Mouse (Mus musculus) MEL (cell line): ENCODE data around the gene En2. TPM values are rescaled to one million over a fixed set of nuclear protein-coding genes. Genes with fewer than 3 reads are reported as not detected.

Experiments used
- DNase-seq: peaks from one replicate; pipeline ENCODE4 v3.0.0; 2011; ENCODE audit warnings: low read depth, low spot score
- H3K27ac ChIP-seq: 2 replicates; pipeline ENCODE4 v1.5.1; 2012; ENCODE audit warnings: low read depth, mild to moderate bottlenecking, control low read depth, low read length, moderate library complexity; ENCODE audit not compliant: control insufficient read depth
- H3K27me3 ChIP-seq, 2 experiments: fragments of 150-350 bp in 1 of 2; sonication (generic) in 1 of 2; 2 replicates each; pipeline ENCODE4 v1.6.1; 2012; ENCODE audit warnings: low read length in 2 of 2, mild to moderate bottlenecking in 2 of 2, improper control_type of control experiment in 1 of 2, moderate library complexity in 1 of 2; ENCODE audit not compliant: insufficient read depth in 2 of 2, control insufficient read depth in 1 of 2
- H3K36me3 ChIP-seq, 2 experiments: 2 replicates each; pipeline ENCODE4 v1.6.1; 2012 to 2014; ENCODE audit warnings: low read length in 2 of 2, improper control_type of control experiment in 1 of 2, inconsistent platforms in 1 of 2, mild to moderate bottlenecking in 1 of 2; ENCODE audit not compliant: insufficient read depth in 2 of 2, control insufficient read depth in 1 of 2
- H3K4me1 ChIP-seq, 2 experiments: fragments of 150-350 bp in 1 of 2; sonication (generic) in 1 of 2; 2 replicates each; pipeline ENCODE4 v1.6.1; 2012; ENCODE audit warnings: low read length in 2 of 2, improper control_type of control experiment in 1 of 2, mild to moderate bottlenecking in 1 of 2; ENCODE audit not compliant: insufficient read depth in 2 of 2, control insufficient read depth in 1 of 2
- H3K4me3 ChIP-seq, 2 experiments: fragments of 150-350 bp in 1 of 2; sonication (generic) in 1 of 2; 2 replicates each; pipeline ENCODE4 v1.5.1; 2012; ENCODE audit warnings: low read depth in 2 of 2, low read length in 2 of 2, mild to moderate bottlenecking in 2 of 2, moderate library complexity in 2 of 2, control low read depth in 1 of 2, improper control_type of control experiment in 1 of 2; ENCODE audit not compliant: control insufficient read depth in 1 of 2, insufficient read depth in 1 of 2
- H3K79me2 ChIP-seq: 2 replicates; pipeline ENCODE4 v1.6.1; 2012; ENCODE audit warnings: mild to moderate bottlenecking, low read length, moderate library complexity; ENCODE audit not compliant: control insufficient read depth, poor library complexity, insufficient read depth
- H3K9ac ChIP-seq: 2 replicates; pipeline ENCODE4 v1.6.1; 2012; ENCODE audit warnings: low read depth, mild to moderate bottlenecking, control low read depth, low read length, moderate library complexity; ENCODE audit not compliant: control insufficient read depth, poor library complexity, severe bottlenecking
- H3K9me3 ChIP-seq: fragments of 150-350 bp; sonication (generic); replicated peaks from 2 replicates; pipeline ENCODE4 v1.6.1; 2012; ENCODE audit warnings: mild to moderate bottlenecking, low read length, improper control_type of control experiment, moderate library complexity; ENCODE audit not compliant: insufficient read depth
- BHLHE40 ChIP-seq: IDR thresholded peaks from 2 replicates; pipeline ENCODE4 v1.6.1; 2012; ENCODE audit warnings: low read depth, mild to moderate bottlenecking, inconsistent platforms, low read length, improper control_type of control experiment, borderline replicate concordance
- E2F4 ChIP-seq: IDR thresholded peaks from 2 replicates; pipeline ENCODE4 v1.6.1; 2011; ENCODE audit warnings: low read depth, low read length, improper control_type of control experiment, borderline replicate concordance
- ELF1 ChIP-seq: IDR thresholded peaks from 2 replicates; pipeline ENCODE4 v1.6.1; 2014; ENCODE audit warnings: low read depth, mild to moderate bottlenecking, inconsistent platforms, low read length, improper control_type of control experiment, moderate library complexity
- EP300 ChIP-seq, 2 experiments: IDR thresholded peaks; 2 replicates each; pipeline ENCODE4 v1.6.1; 2011; ENCODE audit warnings: improper control_type of control experiment in 2 of 2, low read length in 2 of 2, low read depth in 1 of 2, mild to moderate bottlenecking in 1 of 2
- ETS1 ChIP-seq: IDR thresholded peaks from 2 replicates; pipeline ENCODE4 v1.6.1; 2012; ENCODE audit warnings: low read depth, mild to moderate bottlenecking, inconsistent platforms, low read length, improper control_type of control experiment, moderate library complexity
- GABPA ChIP-seq: IDR thresholded peaks from 2 replicates; pipeline ENCODE4 v1.6.1; 2012; ENCODE audit warnings: low read depth, mild to moderate bottlenecking, inconsistent platforms, low read length, improper control_type of control experiment, moderate library complexity
- HCFC1 ChIP-seq: IDR thresholded peaks from 2 replicates; pipeline ENCODE4 v1.6.1; 2012; ENCODE audit warnings: low read depth, mild to moderate bottlenecking, inconsistent platforms, low read length, improper control_type of control experiment, moderate library complexity
- KAT2A ChIP-seq: conservative IDR thresholded peaks from 2 replicates; pipeline ENCODE4 v1.6.1; 2012; ENCODE audit warnings: low read depth, low read length, improper control_type of control experiment, inconsistent platforms
- MAX ChIP-seq: IDR thresholded peaks from 2 replicates; pipeline ENCODE4 v1.6.1; 2011; ENCODE audit warnings: low read length, improper control_type of control experiment
- MEF2A ChIP-seq: IDR thresholded peaks from 2 replicates; pipeline ENCODE4 v1.6.1; 2014; ENCODE audit warnings: low read depth, mild to moderate bottlenecking, inconsistent platforms, low read length, improper control_type of control experiment; ENCODE audit not compliant: poor library complexity, insufficient replicate concordance, severe bottlenecking; ENCODE audit errors: extremely low read depth
- MYB ChIP-seq: IDR thresholded peaks from 2 replicates; pipeline ENCODE4 v1.6.1; 2011; ENCODE audit warnings: mild to moderate bottlenecking, low read depth, low read length, improper control_type of control experiment
- NRF1 ChIP-seq: IDR thresholded peaks from 2 replicates; pipeline ENCODE4 v1.6.1; 2014; ENCODE audit warnings: low read depth, mild to moderate bottlenecking, inconsistent platforms, low read length, improper control_type of control experiment, moderate library complexity; ENCODE audit not compliant: poor library complexity, insufficient read depth, severe bottlenecking
- POLR2AphosphoS5 ChIP-seq: IDR thresholded peaks from 2 replicates; pipeline ENCODE4 v1.6.1; 2012; ENCODE audit warnings: low read depth, borderline replicate concordance, mild to moderate bottlenecking, inconsistent platforms, low read length, moderate library complexity, mixed read lengths
- RAD21 ChIP-seq: IDR thresholded peaks from 2 replicates; pipeline ENCODE4 v1.6.1; 2011; ENCODE audit warnings: mild to moderate bottlenecking, low read depth, low read length, improper control_type of control experiment
- RCOR1 ChIP-seq: IDR thresholded peaks from 2 replicates; pipeline ENCODE4 v1.6.1; 2012; ENCODE audit warnings: low read depth, mild to moderate bottlenecking, inconsistent platforms, low read length, improper control_type of control experiment
- SMC3 ChIP-seq: IDR thresholded peaks from 2 replicates; pipeline ENCODE4 v1.6.1; 2011; ENCODE audit warnings: low read depth, low read length, improper control_type of control experiment
- TAL1 ChIP-seq: IDR thresholded peaks from 2 replicates; pipeline ENCODE4 v1.6.1; 2012; ENCODE audit warnings: mild to moderate bottlenecking, inconsistent platforms, low read length, moderate library complexity, mixed read lengths
- USF1 ChIP-seq: IDR thresholded peaks from 2 replicates; pipeline ENCODE4 v1.6.1; 2014; ENCODE audit warnings: low read depth, mild to moderate bottlenecking, inconsistent platforms, low read length, improper control_type of control experiment, moderate library complexity
- USF2 ChIP-seq, 2 experiments: IDR thresholded peaks; 2 replicates each; pipeline ENCODE4 v1.6.1; 2011 to 2012; ENCODE audit warnings: improper control_type of control experiment in 2 of 2, low read length in 2 of 2, borderline replicate concordance in 1 of 2, inconsistent platforms in 1 of 2, low read depth in 1 of 2, mild to moderate bottlenecking in 1 of 2; ENCODE audit not compliant: insufficient read depth in 1 of 2
- ZMIZ1 ChIP-seq: IDR thresholded peaks from 2 replicates; pipeline ENCODE4 v1.6.1; 2012; ENCODE audit warnings: low read depth, mild to moderate bottlenecking, inconsistent platforms, low read length, improper control_type of control experiment, moderate library complexity
- polyA plus RNA-seq, 2 experiments: library from polyadenylated mRNA; stranded (reverse) in 1 of 2; unstranded in 1 of 2; fragments of >175 nt in 1 of 2; fragments of >200 nt in 1 of 2; gene quantifications; 2 replicates each; pipeline versions ENCODE4 v1.2.1 to v1.2.4; 2012; ENCODE audit warnings: low replicate concordance in 2 of 2, low read depth in 1 of 2; ENCODE audit not compliant: insufficient read length in 2 of 2, insufficient read depth in 1 of 2, missing spikeins in 1 of 2
- total RNA-seq: library from RNA; depleted of rRNA; stranded (reverse); fragments of 300-350 nt; gene quantifications from 2 replicates; pipeline ENCODE4 v1.2.3, GENCODE M21; 2012

En2 gene
- total and polyA plus RNA-seq, 3 experiments, result not detected

GRCm38 (mm10) chr5:28174086-28174485 lies 8.6 kb downstream of the En2 start (continued):
- TF ChIP-seq MYB (no peak), HCFC1 (no peak), ELF1 (no peak)
- TF ChIP-seq, all 39 proteins: peak for 0

- no peaks in the 10 kb centered on the region for H3K27me3 ChIP-seq
- no peaks in the 10 kb centered on the region for H3K79me2 ChIP-seq
- H3K36me3 ChIP-seq, result no peaks in the 10 kb centered on the region
- H3K4me3 ChIP-seq, result no peak overlapping the region
- TF ChIP-seq RCOR1, result no peak
- TF ChIP-seq USF1, result no peak
- TF ChIP-seq POLR2AphosphoS5, result no peak
- TF ChIP-seq ZMIZ1, result no peak
- TF ChIP-seq E2F4, result no peak
- no peak for TF ChIP-seq TAL1
- TF ChIP-seq USF2 (IDR thresholded peaks at IDR 0.05; ENCODE audit: borderline replicate concordance in 1 of 2, insufficient read depth in 1 of 2, low read depth in 1 of 2, low read length in 2 of 2), result no peak
- TF ChIP-seq SMC3, result no peak
- no peak for TF ChIP-seq BHLHE40
- no peak for TF ChIP-seq ETS1
- TF ChIP-seq MEF2A, result no peak
- no peak for TF ChIP-seq KAT2A
- no peak for TF ChIP-seq GABPA
- no peak for TF ChIP-seq NRF1
- no peak for TF ChIP-seq MAX
- TF ChIP-seq EP300 (IDR thresholded peaks at IDR 0.05; ENCODE audit: low read depth in 1 of 2, low read length in 2 of 2), result no peak
- no peak for TF ChIP-seq RAD21
- no peak overlapping the region for H3K27ac ChIP-seq
- H3K4me1 ChIP-seq, result no peaks in the 10 kb centered on the region
- no peaks in the 10 kb centered on the region; the same call in 1 of the 2 replicates for H3K9me3 ChIP-seq
- DNase-seq, result no peak
- H3K9ac ChIP-seq, result no peak overlapping the region
Observed at GRCm38 (mm10) chr5:28174876-28175569, 9.5 kb downstream of the En2 start.
